Mouse (Mus musculus): ENCODE measurements around the gene F3. TPM values are rescaled to one million over a fixed set of nuclear protein-coding genes. Genes with fewer than 3 reads are reported as not detected.

Gene F3
- total RNA-seq, 2 experiments from 2014 or later: 42.7 to 45.5 TPM

- intact Hi-C loops (cut with DNase I): no loop called here
- DNase-seq (ENCODE audit: low spot score in 2 of 2): no peak
Observed at GRCm38 (mm10) chr3:121783020-121783419, 59.7 kb downstream of the F3 start.

Other genes starting within 250 kb of the F3 start
- not detected for gene Slc44a3, start 191.1 kb upstream of the F3 start, total RNA-seq (2021)
- gene 4930432M17Rik, start 52.8 kb upstream of the F3 start, total RNA-seq (2021): not detected
- gene Abcd3, start 91.8 kb downstream of the F3 start, total RNA-seq (2021): 10 to 100 TPM; 53.3 to 54.7 TPM
- 10 to 100 TPM; 23.9 to 26.9 TPM for gene Arhgap29, start 229.0 kb downstream of the F3 start, total RNA-seq (2021)